Mouse (Mus musculus) embryo, embryonic 11 days (tissue): ENCODE measurements at regions not wholly inside any gene's neighbourhood (a gene's known extent, or its start where the extent isn't known, plus 50 kb on each side); places are given as distances from the start of the nearest gene placed in this dataset.

Source experiments
- DNase-seq: peaks from one replicate; pipeline ENCODE4 v3.0.0-alpha.2; 2015

DNA sequence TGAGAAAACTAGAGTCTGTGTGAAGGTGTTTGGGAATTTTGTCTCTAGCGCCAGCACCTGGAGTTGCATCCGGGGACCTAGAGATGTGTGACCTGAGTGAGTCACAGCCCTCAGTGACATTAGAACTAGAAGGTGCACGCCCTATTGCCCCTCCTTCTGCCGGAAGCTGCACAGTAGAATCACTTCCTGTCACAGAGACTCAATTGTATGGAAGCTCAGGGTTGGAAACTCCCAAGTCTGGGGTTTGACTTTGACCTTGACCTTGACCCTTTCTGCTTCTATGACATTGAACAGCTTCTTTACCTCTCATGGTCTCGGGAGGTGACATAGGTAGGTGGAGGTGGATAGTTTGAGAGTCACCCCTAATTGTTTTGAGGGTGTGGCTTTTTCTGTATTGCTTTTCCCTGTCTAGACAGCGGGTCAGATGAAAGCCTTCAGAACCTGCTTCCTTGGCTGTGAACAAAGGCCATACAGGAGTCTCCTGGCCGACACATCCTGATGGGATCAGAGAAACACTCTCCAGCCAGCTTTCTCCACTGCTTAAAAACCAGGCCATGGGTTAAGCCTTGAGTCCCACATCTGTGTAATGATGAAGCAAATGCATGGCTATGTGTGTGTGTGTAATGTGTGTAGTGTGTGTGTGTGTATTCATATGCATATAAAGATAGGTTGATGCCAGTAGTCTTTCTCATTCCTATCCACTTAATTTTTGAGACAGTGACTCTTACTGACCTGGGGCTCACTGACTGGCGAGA, 328.7 kb downstream of the Gm45692 start:
- DNase-seq = no peak

DNA sequence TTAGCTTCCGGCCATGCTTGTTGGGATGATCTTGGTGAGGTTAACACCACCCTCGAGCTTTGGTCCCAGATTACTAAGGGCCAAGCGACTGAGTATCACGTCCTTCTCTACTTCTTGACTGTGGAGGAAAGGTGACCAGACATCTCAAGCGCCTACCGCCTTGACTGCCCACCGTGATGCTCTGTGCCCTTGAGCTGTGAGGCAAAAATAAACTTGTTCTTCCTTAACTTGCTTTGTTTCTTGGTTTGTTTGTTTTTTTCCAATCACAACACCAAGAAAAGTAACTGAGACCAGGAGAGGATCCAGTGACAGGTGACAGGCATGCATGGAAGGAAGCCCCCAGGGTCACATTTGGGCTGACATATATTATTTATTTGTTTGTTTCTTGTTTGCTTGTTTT, 330.0 kb downstream of the Gm45692 start:
- DNase-seq = no peak

DNA sequence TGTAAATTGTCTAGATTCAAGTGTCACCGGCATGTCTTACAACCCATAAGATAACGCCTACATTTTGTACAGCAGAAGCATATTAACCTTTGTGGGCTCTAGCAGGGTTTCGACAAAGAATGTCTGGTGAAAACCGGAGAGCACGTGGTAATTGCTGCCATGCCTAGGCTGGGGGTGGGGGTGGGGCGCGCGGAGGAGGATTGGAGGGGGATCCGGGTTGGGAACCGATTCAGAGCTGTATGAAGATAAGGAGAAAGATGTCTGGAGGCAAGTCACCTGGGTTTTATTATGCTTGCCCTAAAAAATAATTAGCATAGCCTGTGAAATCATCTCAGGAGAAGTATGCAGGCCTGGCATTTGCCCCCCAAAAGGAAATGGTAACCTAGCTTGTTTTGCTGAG, 331.2 kb downstream of the Gm45692 start:
- DNase-seq = no peak

DNA sequence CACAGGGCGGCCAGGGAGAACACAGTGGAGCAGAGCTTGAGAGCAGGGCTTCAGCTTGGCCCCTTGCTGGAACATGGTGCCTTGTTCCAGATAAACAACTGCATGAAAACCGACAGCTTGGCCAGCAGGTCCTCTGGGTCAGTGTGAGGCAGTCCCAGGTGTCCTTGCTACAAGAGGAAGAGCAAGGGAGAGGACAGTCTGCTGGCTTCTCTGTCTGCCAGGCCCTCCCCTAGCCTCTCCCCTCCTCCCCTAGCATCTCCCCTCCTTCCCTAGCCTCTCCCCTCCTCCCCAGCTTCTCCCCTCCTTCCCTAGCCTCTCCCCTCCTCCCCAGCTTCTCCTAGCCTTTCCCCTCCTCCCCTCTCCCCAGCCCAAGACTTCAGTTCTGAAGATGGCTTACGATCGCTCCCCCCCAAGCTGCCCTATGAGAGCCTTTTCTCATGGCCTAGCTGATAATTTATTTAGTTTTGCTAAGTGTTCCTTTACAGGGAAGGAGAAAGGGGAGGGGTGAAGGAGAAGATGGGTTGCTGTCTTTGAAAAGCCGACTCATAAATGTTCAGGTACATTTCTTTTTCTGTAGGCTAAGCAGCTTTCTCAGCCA, 333.7 kb downstream of the Gm45692 start:
- no peak for DNase-seq

DNA sequence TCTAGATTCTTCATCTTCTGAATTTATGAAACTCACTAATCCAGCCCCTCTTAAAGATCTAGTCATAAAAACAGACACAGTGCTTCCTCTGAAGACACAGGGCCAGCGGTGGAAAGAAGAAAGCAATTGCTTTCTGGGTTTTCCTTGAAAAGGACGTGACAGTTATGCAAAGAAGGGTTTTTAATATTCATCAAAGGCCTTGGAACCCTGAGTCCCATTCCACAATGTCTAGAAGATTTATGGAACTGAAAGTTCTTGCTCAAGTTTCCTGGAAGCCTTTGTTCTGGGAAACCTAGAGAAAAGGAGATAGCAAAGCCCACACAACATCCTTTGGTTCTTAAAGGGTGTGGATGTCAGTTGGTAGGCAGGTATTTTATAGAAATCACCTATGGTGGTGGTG, 346.0 kb downstream of the Gm45692 start:
- DNase-seq = no peak

DNA sequence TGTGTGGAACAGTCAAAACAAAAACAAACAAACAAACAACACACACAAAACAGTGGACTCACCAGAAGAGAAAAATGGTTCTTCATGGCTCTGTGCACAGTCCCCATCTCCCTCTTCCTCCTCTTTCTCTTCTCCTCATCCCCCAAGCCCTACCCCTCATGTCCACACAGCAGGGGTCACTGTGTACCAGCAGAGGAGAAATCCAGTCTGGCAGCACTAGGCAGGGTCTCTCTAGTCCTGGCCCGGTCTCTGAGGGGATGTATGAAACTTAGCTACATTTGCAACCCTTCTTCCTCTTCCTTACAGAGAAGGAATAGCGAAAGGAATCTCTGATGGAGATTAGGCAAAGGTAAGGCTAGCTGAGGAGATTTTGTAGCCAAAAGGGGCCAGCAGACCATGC, 349.1 kb downstream of the Gm45692 start:
- no peak for DNase-seq

DNA sequence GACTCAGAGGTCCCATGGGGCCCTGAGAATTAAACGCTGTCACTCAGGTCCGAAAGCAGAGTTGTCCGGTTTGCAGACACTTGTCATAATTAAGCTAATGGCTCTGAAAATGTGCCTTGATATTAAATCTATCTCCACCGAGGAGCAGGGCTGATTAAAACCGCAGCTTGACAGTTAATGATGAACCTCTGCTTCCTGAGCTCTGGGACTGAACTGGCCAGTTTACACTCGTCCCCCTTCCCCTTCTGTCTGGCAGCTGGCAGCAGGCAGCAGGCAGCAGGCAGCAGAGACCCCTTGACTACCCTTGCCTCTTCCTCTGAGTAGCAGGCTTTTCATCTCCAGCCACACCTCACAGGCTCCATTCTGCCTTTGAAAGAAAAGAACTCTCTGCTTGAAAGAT, 350.4 kb downstream of the Gm45692 start:
- no peak for DNase-seq

DNA sequence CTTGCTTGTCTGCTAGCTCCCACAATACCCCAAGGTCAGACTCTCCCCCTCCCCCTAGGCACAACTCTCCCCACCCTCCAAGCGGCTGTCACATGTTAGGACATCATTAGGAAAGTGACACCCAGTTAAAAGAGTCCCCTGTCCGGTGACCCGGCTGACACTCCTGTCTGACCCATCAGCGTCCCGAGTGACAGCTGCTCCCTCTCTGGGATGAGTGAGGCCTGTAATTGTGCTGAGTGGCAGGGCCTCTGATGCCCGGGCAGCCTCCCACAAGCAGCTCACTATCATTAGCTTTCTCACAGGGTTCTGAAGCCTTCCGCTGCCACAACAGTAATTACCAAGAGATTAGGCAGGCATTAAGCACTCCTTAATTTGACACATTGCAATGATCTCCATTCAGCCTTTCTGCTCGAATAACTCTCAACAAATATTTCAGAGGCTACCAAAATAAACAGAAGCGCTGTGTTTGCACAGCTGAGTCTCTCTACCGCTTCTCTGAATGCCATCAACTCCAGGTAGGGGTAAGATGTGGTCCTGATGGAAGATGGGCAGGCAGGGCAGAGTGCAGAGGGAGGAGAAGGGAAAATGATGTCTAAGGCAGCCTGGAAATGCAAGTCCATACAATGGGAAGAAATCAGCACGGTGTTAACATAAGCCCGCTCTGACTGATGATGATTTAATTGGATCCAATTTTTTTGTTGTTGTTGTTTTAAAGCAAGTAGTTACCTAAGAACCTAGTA, 352.6 kb downstream of the Gm45692 start:
- DNase-seq = peak; percentile 59

DNA sequence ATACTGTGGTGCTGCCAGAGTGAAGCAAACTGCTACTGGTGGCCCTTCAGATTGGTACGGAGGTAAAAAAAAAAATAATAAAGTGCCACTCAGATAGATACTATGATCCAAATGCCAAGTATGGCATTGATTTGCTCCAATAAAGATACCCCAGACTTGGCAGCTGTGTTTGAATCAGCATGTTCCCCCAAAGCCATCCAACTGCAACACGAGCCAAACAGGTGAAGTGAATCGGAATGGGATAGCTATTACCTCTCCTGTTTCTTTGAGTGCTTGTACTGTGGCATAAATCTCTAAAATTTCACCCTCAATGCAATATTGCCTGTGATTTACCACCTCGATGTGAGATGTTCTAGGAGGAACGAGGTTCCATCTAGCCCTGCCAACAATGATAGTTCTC, 365.4 kb downstream of the Gm45692 start:
- DNase-seq = no peak

DNA sequence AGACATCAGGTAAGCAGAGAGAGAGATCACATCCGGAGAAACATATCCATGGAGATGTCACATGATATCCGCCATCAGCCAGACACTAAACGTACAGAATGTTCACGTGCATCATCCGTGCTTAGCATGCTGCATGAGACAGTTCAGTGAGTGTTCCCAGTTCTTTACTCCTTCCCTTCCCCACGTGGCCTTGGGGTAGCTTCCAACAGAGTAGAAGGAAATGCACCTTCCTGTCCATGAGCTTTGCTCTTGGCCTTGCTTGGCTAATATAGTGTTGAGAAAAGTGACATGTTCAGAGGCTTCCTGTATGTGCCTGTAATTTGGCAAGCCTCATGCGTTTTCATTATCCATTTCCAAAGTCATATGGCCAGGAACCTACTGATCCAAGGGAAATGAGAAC, 368.5 kb downstream of the Gm45692 start:
- no peak for DNase-seq

DNA sequence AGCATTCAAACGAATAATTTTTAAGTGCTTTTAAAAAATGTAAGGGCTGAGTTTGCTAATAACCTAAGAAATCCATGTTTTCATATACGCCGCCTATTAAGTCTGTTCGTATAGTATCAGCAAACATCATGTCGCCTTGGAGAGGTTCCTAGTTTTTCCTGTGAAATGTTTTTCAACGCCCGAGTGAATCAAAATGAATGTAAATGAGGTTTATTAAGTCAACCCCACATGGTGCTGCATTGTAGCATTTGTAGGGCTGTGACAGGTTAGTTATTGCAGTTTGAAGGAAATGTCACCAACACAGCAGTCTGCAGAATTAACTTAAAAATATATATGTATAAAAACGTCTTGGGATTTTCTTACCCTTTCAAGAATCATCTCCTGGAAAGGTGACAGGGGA, 369.3 kb downstream of the Gm45692 start:
- DNase-seq = no peak

DNA sequence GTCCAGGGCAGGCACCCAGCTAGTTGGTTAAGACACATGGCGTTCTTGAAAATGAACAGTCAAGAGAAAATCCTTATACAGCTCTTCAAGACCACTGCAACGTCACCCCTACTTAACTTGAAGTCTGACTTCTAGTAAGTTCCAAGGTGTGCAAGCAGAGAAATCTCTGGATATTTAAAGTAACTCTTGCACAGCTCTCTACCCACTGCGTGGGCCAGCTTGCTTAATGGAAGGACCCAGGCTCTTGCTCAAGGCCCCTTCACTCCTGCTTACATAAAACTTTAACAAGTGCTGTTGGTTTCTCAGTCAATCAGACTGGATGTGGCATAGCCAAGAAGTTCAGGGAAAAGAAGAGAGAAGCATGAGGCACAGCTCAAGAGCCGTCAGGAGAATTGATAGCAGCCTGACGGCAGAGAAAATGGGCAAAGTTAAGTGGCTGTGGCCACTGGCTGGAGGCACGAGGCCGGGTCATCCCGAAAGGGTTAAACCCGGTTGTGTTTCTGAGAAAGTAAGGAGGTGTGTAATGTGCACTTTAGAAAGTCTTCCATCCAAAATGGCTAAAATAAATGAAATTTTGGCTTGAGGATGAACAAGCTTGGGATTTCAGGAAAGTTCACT, 382.0 kb downstream of the Gm45692 start:
- no peak for DNase-seq

DNA sequence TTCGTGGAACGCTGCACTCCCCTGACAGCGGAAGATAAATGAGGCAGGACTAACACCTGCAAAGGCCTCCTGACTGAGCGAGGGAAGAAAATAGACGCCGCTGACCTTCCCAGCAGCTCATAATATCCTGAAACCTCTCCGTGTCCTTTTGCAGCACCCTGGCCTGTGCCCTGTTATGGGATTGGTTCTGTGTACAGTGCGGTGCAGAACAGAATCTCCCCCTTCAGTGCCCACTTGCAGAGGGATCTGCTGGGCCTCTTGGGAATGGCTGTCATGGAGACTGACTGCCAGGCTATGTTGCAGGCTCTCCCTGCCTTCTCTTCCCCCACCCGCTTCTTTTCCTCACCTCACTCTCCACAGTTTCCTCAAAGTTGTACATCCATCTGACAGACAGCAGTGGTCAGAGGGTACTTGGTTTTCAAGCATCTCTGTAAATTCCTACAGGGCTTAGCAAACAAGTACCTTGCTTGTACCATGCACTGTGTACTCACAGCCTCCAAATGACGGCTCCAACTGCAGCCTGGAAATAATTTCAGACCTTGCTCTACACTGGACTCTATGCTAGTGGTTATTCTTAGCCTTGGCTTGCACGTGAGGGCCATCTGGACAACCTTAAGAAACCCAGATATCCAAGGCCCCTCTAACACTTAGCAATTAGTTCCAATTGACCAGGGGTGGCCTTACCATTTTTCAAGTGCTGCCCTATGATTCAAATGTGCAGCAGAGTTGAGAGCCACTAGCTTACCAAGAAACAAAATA, 382.7 kb downstream of the Gm45692 start:
- peak; percentile 23 for DNase-seq

DNA sequence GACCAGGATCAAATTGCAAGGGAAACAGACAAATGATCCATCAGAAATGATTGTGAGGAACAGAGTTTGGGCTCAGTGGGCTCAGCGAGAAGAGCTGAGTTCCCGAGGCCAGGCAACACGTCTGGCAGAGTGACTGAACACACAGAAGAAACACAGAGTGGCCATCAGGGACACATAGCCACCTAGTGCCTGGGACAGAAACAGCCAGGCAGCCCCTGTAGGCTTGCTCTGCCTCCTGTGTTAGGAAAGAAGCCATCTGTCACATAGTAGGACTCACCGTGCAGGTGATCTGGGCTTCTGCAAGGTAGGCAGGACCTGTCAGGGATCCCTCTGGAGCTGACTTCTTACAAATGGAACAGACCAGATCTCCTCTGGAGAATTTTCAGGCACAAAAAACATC, 383.4 kb downstream of the Gm45692 start:
- peak; percentile 24 for DNase-seq

DNA sequence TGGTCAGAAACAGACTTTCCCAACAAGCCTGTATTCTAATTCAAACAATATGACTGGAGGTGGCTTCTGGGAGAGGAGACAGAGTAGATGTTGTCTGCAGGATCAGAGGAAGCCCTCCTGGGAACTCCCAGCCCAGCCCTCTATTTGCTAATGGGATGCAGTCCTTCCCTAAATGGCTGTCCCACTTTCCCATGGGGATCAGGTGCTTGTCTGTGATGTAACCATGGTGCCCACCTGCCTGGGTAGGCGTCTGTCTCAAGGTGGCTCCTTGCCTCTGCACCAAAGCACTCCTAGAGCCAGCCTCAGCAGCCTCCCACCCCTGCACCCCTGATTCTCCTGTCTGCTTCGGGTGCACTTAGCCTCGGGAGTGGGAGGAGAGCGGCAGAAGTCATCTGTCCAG, 384.6 kb downstream of the Gm45692 start:
- DNase-seq = peak; percentile 16

DNA sequence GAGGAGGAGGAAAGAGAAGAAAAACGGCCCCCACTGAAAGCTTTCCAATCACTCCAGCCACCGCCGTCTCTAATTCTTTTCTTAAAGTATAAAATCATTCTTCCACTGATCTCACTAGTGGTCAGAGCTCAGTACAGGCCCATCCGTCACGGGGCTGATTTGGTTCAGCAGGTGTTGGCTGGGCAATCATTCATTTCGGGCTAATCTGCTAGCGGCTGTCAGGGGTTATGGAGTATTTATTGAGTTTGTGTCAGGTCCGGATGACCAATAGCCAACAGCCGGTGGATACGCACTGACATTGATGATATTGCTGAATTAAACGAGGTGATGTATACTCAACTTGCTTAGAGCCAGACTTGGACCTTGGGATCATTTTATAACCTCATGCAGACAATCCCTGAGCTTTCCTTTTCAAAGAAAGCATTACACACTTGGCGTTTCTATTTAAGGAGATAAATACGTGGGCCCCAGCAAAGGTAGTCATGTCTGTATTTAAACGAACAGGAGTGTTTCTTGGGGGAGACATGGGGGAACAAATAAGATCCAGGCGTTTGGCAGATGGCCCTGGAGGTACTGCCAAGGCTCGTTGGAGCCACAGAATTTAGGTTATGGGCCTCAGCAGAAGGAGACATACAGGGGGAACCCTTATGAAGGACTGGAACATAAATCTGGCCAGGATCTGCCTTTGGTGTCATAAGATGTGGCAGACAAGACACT, 385.1 kb downstream of the Gm45692 start:
- DNase-seq = peak; percentile 63

DNA sequence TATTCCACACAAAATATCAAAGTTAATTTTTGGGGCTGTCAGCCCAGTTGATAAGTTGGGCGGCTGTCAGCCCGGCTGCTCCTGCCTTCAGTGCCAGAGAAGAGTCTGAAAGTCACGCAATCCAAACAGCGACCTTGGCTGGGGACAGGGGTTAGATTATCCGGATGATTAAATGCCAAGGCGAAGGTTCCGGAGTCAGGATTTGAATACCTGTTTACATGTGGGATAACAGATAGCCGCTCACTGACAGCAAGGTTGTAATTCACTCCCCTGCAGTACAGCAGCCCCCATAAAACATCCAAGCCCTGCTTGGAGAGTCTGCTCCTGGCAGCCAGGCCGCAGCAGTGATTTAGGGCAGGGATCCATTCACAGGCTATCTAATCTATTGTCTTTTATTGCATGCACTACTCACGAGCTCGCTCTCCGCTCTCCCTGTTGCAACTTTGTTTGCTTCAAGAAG, 388.3 kb downstream of the Gm45692 start:
- peak; percentile 53 for DNase-seq

DNA sequence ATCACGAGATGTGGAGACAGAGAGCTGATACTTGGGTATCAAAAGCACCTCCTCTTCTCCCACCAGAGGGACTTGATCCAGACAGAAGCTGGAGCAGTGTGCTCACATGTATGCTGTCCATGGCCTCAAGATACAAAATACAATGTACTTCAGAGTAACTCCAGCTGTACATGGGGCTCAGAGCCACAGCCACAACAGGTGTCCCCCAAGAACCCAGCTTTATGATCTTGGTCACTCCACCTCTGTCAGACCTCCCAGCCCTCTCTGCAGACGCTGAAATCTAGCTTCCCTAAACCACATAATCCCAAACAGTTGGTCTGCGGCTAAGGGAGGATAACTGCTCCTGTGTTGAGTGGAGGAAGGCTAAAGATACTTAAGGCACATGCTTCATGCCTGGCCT, 389.9 kb downstream of the Gm45692 start:
- no peak for DNase-seq

DNA sequence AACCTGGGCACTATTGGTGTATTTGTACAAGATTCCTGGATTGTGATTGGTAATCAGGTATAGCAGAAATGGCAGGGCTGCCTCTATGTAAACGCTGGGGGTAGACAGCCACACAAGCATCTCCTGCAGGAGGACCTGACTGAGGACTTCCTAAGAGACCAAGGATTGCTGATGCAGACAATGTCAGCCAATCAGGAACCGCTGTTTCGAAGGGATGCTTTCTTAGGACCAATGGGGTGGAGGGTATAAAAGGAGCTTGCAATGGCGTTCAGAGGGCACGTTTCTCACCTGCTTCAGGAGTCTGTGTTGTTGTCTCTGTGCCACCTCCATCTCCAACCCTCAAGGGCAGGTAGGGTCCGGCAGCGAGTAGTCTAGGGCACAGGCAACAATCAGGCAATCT, 393.7 kb downstream of the Gm45692 start:
- DNase-seq = no peak

DNA sequence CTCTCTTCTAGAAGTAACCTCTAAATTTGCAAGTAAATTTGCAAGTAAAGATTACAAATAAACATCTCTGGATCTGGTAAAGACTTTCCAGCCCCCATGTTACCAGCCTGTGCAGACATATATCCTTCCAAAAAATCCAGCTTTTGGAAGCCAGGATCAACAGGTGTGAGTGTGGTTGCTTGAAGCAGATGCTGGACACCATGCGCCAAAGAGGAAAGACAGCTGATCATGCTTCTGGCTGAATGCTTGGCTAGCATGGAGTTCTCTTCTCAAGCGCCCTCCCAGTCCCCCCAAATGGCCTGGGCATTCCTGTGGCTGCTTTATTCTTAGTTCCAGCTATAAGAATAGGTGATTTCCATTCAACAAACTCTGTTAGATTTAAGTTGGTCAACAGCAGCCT, 404.9 kb downstream of the Gm45692 start:
- no peak for DNase-seq

DNA sequence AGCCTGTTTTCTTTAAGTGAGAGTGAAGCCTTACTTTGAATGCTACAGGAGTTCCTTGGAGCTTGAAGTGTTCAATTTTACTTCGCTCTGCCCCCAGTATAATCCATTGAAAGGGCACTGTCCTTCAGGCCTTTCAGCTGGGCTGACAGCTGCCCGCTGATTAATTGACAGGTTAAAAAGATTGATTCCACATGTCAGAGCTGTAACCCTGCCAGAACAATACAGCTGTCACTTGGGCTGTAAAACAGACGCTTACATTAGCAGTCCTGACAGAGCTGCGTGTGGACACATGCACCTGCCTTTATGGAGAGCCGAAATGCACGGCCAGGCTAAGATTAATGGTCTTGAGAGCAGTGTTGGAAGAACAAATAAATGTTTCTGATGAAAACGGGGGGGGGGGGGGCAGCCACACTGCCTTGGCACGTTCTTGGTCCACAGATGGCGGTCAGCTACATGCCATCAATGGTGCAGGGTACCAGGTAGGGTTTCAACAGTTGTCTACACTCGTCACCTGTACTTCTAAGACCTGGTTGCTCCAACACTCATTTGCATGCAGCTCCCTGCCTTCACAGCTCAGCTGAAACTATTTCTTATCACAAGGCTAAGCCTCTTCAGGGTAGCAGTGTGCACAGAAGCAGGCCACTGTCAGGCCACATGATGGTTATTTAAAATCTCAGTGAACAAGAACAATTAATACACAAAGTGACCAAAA, 407.3 kb downstream of the Gm45692 start:
- DNase-seq = peak; percentile 62

DNA sequence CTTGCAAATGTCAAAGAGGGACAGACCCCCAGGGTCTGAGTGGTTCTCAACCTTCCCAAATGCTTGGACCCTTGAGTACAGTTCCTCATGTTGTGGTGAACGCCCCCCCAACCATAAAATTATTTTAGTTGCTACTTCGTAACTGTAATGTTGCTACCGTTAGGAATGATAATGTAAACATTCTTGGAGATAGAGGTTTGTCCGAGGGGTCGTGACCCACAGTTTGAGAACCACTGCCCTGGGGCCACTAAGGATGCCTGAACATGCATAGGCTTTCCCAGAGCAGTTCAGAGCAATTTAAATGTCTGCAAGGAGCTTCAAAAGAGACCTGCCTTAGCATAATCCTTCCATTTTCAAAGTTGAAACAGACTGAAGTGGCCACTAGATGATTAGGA, 407.8 kb downstream of the Gm45692 start:
- DNase-seq = no peak
